Mouse (Mus musculus) urinary bladder, adult 2 months (tissue): ENCODE results near the gene Rhoj. TPM values are rescaled to one million over a fixed set of nuclear protein-coding genes. Genes with fewer than 3 reads are reported as not detected.
"Not testable (repeated sequence)": the region's sequence is repeated elsewhere in the genome, so short reads cannot be mapped to it uniquely, and the experiment has no call there.

Experiments used
- DNase-seq: peaks from one replicate; pipeline ENCODE4 v3.0.0; 2022; ENCODE audit warnings: low spot score
- polyA plus RNA-seq: library from polyadenylated mRNA; depleted of rRNA; stranded (reverse); fragments of >200 nt; gene quantifications from 2 replicates; pipeline ENCODE4 v1.2.3, GENCODE M21; 2012

Rhoj gene
- polyA plus RNA-seq, 1 experiment, result 109 TPM

DNA sequence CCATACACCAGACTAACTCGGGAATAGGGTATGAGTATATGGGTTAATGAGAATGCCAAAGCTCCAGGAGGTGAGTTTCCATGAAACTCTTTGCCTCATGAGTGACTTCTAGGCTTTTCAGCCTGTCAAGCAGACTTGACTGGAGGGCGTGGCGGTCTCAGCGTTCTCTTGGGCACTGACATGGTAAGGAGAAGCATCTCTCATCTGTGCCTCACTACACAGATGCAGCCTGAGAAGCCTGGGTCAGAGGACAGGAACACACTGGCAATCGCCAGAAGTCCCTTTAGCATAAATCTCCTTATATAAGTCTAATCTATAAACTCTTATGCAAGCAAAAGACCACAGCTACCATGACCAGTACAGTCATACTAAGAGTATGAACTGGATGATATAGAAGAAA lies 41.4 kb downstream of the Rhoj start:
- DNase-seq, result not testable (repeated sequence)

- no peak for DNase-seq
These were observed 42.6 kb downstream of the Rhoj start for GRCm38 (mm10) chr12:75350750-75351149.

GRCm38 (mm10) chr12:75351846-75352245 lies 43.7 kb downstream of the Rhoj start:
- DNase-seq, result no peak

GRCm38 (mm10) chr12:75352410-75352809 lies 44.3 kb downstream of the Rhoj start:
- no peak for DNase-seq

DNA sequence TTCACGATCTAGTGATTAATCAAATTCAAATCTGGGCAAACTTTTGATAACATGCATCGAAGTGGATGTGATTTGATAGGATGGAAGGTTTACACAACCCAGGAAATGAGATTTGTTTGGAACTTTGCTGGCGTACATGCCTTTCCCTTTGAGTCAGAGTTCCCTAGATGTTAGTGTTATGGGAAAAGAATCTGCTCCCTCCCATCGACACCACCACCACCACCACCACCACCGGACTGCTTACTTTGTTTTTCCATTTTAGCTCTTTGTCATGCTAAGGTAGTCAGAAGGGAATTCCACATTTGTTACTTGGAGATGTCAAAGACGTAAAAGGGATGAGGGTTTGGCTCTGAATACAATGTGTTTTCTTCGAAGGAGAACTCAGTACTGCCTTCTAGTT lies 46.2 kb downstream of the Rhoj start:
- no peak for DNase-seq

GRCm38 (mm10) chr12:75357781-75358180 lies 49.7 kb downstream of the Rhoj start:
- no peak for DNase-seq

GRCm38 (mm10) chr12:75358714-75359113 lies 50.6 kb downstream of the Rhoj start:
- DNase-seq, result no peak

DNA sequence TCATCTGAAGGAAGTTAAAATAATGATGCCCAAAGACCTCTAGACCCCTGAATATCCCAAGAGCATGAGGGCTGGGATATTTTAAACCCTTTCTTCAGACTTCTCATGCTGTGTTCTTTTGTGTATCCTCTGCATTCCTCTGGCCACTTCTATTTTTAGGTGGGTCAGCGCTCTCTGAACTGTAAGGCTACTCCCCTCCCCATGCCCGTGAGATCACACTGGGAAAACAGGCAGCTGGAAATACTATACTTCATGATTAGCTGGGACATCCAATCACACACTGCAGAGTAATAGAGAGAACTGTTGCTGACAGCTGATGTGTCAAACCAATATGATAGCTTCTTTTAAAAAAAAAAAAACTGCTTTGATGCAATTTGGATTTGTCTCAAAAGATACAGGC lies 51.4 kb downstream of the Rhoj start:
- DNase-seq, result no peak

GRCm38 (mm10) chr12:75359921-75360482 lies 51.9 kb downstream of the Rhoj start:
- DNase-seq, result no peak

DNA sequence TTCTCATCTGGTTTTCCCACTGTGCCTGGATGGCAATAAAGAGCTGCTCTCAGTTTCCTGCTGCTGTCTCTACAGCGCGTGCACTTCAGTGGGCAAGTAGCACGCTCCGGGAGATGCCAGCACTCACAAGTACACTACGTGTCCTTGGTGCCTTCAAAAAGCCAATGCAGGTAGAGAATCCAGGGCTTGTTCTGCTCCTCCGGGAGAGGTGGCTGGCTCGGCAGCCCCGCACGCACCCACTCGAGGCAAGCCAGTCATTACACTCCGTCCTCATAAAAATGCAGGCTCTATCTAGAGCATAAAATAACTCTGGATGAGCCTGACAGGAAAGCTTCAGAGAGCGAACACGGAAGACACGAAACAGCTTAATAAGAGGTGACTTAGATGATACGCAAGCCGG lies 54.3 kb downstream of the Rhoj start:
- no peak for DNase-seq

DNA sequence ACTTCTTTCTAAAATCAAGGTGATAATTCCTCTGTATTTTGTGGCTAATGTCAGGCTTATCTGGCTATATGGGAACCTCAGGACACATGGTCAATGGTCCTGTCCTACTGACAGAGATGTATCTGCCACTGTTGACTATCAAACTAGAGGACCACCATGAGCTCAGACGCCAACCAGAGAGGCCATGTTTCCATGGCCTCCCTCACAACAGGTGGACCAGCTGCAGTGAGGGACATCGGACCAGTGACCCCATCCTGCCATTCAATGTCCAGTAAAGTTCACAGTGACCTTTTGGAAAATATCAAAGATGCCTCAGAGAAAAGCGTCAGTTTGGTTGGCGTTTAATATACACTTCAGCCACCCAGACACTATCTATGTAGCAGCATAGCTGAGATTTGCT lies 56.3 kb downstream of the Rhoj start:
- no peak for DNase-seq

DNA sequence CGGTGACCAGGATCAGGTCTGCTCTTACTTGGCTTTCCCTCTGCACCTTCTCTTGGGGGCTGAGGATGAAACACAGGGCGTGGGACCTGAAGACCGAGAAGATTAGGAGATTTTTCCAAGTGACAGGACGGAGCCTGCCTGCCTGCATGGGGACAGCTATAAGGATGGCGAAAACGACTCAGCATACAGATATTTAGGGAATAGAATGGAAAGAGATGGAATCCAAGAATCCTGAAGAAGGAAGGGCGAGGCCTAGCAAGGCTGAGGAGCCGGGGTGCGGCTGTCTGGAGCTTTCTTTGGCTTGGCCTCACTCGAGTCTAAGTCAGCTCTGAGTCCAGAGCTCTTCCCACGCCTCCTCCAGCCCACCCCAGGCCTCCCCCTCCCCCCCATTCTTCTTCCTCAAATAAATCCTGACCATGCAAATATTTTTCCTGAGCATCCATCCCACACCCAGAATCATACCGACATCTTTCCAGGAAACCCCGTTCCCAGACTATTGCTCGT lies 57.6 kb downstream of the Rhoj start:
- no peak for DNase-seq

DNA sequence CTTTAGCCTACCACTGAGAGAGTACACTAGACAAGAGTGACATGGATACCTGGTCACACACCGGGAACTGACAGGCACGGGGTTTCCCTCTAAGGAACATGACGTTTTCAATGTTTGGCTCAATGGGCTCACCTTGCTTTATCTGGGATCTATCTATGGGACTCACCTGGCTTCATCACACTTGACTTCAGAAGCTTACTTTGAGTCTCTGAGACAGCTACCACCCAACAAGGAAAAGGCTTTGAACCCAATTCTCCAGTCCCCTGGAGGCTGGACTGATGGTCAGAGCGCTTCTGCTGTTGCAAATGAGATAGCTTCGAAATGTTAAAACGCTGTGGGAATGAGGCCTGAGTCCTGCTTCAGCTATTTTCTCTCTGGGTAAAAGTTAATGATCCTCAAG lies 59.2 kb downstream of the Rhoj start:
- DNase-seq, result no peak

DNA sequence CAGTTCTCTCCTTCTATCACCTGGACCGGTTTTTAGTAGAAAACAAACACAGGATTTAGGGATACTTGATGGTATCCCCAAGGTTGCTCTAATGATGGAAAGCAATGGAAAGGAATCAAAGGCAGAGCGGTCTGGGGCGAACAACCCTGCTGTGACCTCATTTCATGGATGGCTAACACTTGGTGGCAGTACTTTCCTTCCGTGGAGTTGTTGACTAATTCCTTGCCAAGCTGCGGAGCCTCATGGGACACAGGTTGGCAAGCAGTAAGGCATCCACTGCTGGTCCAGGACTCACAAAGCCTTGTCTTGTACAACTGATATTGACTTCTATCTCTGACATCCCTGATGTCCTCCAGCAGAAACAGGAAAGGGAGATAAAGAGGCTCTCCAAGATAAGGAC lies 60.4 kb downstream of the Rhoj start:
- DNase-seq, result no peak

DNA sequence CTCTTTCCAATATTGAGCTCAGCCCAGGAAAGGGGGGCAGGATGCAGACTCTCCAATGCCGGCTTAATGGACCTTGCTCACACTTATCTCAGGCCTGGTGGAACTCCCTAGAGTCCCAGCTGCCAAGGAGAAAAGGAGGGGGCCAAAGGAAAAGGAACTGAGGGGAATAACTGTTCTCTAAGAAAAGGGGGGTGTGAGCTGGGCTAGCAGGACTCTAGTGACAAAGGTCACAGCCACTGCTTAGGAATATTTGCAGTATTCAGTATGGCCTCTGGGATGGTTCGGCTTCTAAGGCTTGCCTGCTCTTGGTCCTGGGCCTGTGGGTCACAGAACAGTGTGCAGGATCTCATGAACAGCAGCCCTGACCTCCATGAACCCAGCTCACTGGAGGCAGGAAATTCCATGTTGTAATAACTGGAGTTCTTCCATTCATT lies 61.3 kb downstream of the Rhoj start:
- DNase-seq, result no peak

DNA sequence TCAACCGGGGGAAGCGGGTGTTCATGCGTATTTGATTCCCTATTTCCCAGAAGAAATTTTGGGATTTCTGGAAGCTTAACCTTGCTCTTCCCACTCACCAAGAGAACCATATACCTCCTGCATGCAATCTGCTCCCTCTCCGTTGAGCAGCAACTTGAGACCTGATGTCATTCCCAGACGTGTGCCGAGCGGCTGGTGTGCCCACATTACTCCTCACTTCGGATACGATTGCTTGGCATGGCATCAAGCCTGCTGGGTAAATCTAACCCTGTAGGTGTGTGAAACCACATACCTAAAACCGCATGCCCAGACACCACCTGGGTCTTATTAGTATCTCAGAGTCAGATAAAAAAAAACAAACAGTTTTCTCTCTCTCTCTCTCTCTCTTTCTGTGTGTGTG lies 66.3 kb downstream of the Rhoj start:
- no peak for DNase-seq

- peak; percentile 7 for DNase-seq
These were observed 66.9 kb downstream of the Rhoj start for GRCm38 (mm10) chr12:75375060-75375459.

- DNase-seq, result peak; percentile 7
These were observed 68.0 kb downstream of the Rhoj start for GRCm38 (mm10) chr12:75376126-75376525.

DNA sequence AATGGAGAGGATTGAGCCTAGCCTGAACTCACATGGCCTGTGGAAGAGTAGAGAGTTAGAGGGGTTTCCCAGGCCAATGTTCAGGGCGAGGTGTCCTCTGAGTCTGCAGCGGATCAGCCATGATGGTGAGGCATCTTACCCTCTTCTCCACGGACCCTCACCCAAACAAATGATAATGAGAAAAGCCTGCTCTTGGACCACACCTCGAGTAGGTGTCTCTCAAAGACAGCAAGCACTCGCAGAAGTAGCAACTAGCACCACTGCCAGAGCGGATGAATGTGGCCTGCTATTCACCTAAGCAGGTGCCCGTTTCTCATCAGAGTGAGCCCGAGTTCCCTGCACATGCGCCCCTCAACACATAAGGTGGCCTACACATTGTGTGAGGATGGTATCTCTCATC lies 78.6 kb downstream of the Rhoj start:
- no peak for DNase-seq

DNA sequence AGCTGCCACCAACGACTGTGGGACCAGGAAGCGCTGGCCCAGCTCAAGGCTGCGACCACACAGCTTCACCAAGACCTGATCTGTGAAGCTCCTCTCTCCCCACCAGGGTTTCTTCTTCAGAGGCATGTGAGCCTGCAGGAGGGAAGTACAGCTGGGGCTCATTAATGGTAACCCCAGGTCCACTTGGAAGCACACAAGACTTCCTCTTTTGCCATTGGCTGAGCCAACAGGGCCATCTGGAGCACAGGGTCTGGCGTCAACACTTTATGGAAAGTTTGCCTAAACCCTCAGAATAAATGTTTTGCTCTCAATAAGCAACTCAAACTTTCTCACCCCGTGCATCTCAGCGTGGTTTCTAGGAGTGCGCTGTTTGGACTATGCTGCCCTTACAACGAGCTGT lies 79.0 kb downstream of the Rhoj start:
- DNase-seq, result no peak

GRCm38 (mm10) chr12:75387846-75388245 lies 79.7 kb downstream of the Rhoj start:
- no peak for DNase-seq

GRCm38 (mm10) chr12:75388521-75388920 lies 80.4 kb downstream of the Rhoj start:
- DNase-seq, result no peak

- no peak for DNase-seq
These were observed 81.4 kb downstream of the Rhoj start for GRCm38 (mm10) chr12:75389308-75390135.
